Mouse (Mus musculus): ENCODE results near the gene Atf2. TPM values are rescaled to one million over a fixed set of nuclear protein-coding genes. Genes with fewer than 3 reads are reported as not detected.
"Not testable (repeated sequence)": the region's sequence is repeated elsewhere in the genome, so short reads cannot be mapped to it uniquely, and the experiment has no call there.

Gene Atf2
- polyA plus RNA-seq, 1 experiment from 2014 or later, result 101 TPM

DNA sequence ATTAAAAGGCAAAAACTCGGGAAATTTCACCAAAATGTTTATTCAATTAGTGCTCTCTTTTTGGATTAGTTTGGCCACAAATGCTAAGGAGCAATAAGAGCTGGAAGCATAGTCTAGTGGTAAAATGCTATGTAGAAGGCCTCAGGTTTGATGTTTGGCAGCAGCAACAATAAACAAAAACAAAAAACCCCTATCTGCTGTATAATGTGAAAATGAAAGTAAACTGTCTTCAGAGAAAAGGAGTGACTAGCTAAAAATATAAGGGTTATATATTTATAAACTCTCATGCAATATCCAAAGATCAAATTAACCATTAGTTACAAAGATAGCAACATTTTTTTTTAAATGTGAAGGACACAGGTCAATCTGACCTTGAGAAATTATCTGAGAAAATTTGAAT is 36.2 kb downstream of the Atf2 start:
- 80% methylated on average over 1 of the region's 1 CpGs for WGBS
- Histone ChIP-seq H3K4me1 (replicated peaks; ENCODE audit: control insufficient read depth, insufficient read depth, low read length) (no peaks in the 10 kb centered on the region), H3K27ac (ENCODE audit: low read depth, low read length) (no peak overlapping the region), H3K9ac (ENCODE audit: low read length) (no peak overlapping the region), H3K36me3 (ENCODE audit: control insufficient read depth, insufficient read depth, low read length) (no peaks in the 10 kb centered on the region), H3K4me2 (ENCODE audit: low read depth, low read length, severe bottlenecking) (no peak overlapping the region), H3K9me3 (ENCODE audit: control insufficient read depth, low read length) (no peaks in the 10 kb centered on the region), H3K4me3 (ENCODE audit: low read depth, low read length) (no peak overlapping the region), H3K27me3 (ENCODE audit: control insufficient read depth, insufficient read depth, low read length) (no peaks in the 10 kb centered on the region)
- ATAC-seq (replicated peaks; ENCODE audit: low FRiP score), result no peak
- DNase-seq (ENCODE audit: low spot score), result no peak

GRCm38 (mm10) chr2:73834406-73835015 is 57.9 kb downstream of the Atf2 start:
- no peak for ATAC-seq (replicated peaks; ENCODE audit: low FRiP score)
- no peaks in the 10 kb centered on the region for H3K4me1 ChIP-seq (replicated peaks; ENCODE audit: control insufficient read depth, insufficient read depth, low read length)
- H3K27me3 ChIP-seq (ENCODE audit: control insufficient read depth, insufficient read depth, low read length), result no peaks in the 10 kb centered on the region
- H3K9me3 ChIP-seq (ENCODE audit: control insufficient read depth, low read length), result no peaks in the 10 kb centered on the region
- no peak for DNase-seq (ENCODE audit: low spot score)
- WGBS, result 84% methylated on average over 2 of the region's 2 CpGs
- no peaks in the 10 kb centered on the region for H3K36me3 ChIP-seq (ENCODE audit: control insufficient read depth, insufficient read depth, low read length)
- H3K4me3 ChIP-seq (ENCODE audit: low read depth, low read length), result no peak overlapping the region
- H3K9ac ChIP-seq (ENCODE audit: low read length), result no peak overlapping the region
- H3K27ac ChIP-seq (ENCODE audit: low read depth, low read length), result no peak overlapping the region
- no peak overlapping the region for H3K4me2 ChIP-seq (ENCODE audit: low read depth, low read length, severe bottlenecking)

GRCm38 (mm10) chr2:73833284-73833683 is 59.2 kb downstream of the Atf2 start:
- H3K9me3 ChIP-seq (ENCODE audit: control insufficient read depth, low read length), result no peaks in the 10 kb centered on the region
- WGBS, result 84% methylated on average over 1 of the region's 1 CpGs
- no peak overlapping the region for H3K27ac ChIP-seq (ENCODE audit: low read depth, low read length)
- H3K36me3 ChIP-seq (ENCODE audit: control insufficient read depth, insufficient read depth, low read length), result no peaks in the 10 kb centered on the region
- no peaks in the 10 kb centered on the region for H3K27me3 ChIP-seq (ENCODE audit: control insufficient read depth, insufficient read depth, low read length)
- H3K4me1 ChIP-seq (replicated peaks; ENCODE audit: control insufficient read depth, insufficient read depth, low read length), result no peaks in the 10 kb centered on the region
- no peak for ATAC-seq (replicated peaks; ENCODE audit: low FRiP score)
- H3K4me2 ChIP-seq (ENCODE audit: low read depth, low read length, severe bottlenecking), result no peak overlapping the region
- no peak overlapping the region for H3K9ac ChIP-seq (ENCODE audit: low read length)
- H3K4me3 ChIP-seq (ENCODE audit: low read depth, low read length), result no peak overlapping the region
- DNase-seq (ENCODE audit: low spot score), result no peak

DNA sequence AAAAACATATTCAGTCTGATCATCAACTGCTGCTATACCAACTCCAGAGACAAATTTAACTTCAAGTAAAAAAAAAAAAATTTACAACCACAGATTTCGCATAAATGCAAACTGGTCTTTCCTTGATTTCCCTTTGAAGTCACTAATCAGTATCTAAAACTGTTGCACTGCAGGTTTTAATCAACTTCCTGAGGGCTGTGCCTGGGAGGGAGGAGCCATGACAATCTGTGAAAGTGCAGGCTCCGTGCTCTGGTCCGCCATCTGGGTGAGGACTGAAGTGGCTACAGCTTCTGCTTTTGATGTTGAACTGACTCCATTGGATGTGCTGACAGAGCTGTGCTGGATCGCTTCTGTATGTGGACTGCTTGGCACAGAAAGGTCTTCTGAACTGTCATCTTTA is 73.7 kb downstream of the Atf2 start:
- ATAC-seq (replicated peaks; ENCODE audit: low FRiP score), result no peak
- H3K27ac ChIP-seq (ENCODE audit: low read depth, low read length), result no peak overlapping the region

DNA sequence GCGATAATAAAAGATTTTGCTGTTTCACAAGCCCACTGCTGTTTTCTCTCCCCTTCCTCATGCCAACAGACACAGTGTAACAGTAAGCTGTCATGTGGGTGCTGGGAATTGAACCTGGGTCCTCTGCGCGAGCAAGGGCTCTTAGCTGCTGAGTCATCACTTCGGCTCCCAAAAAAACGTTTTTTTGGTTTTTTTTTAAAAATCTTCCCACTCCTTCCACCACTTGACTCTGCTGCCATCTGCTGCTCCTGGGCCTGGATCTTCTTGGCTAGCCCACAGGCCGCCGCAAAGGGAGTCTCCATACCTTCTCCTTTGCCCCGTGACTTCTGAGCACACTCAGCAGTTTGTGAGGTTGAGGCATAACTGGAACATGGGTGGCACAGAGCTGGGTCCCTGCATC is 84.8 kb downstream of the Atf2 start:
- Histone ChIP-seq H3K36me3 (ENCODE audit: control insufficient read depth, insufficient read depth, low read length) (no peaks in the 10 kb centered on the region), H3K27me3 (ENCODE audit: control insufficient read depth, insufficient read depth, low read length) (no peaks in the 10 kb centered on the region), H3K4me3 (ENCODE audit: low read depth, low read length) (no peak overlapping the region), H3K9ac (ENCODE audit: low read length) (no peak overlapping the region), H3K9me3 (ENCODE audit: control insufficient read depth, low read length) (no peaks in the 10 kb centered on the region), H3K4me2 (ENCODE audit: low read depth, low read length, severe bottlenecking) (no peak overlapping the region), H3K27ac (ENCODE audit: low read depth, low read length) (no peak overlapping the region), H3K4me1 (replicated peaks; ENCODE audit: control insufficient read depth, insufficient read depth, low read length) (no peaks in the 10 kb centered on the region)
- 87% methylated on average over 8 of the region's 8 CpGs for WGBS
- ATAC-seq (replicated peaks; ENCODE audit: low FRiP score) (no peak), DNase-seq (ENCODE audit: low spot score) (no peak)

More for the DNA sequence above, 73.7 kb downstream of the Atf2 start:
- WGBS, result 86% methylated on average over 4 of the region's 4 CpGs
- H3K4me2 ChIP-seq (ENCODE audit: low read depth, low read length, severe bottlenecking), result no peak overlapping the region
- DNase-seq (ENCODE audit: low spot score), result no peak
- H3K9me3 ChIP-seq (ENCODE audit: control insufficient read depth, low read length), result no peaks in the 10 kb centered on the region
- H3K4me1 ChIP-seq (replicated peaks; ENCODE audit: control insufficient read depth, insufficient read depth, low read length), result no peaks in the 10 kb centered on the region
- H3K9ac ChIP-seq (ENCODE audit: low read length), result no peak overlapping the region
- H3K27me3 ChIP-seq (ENCODE audit: control insufficient read depth, insufficient read depth, low read length), result no peaks in the 10 kb centered on the region
- no peak overlapping the region for H3K4me3 ChIP-seq (ENCODE audit: low read depth, low read length)
- H3K36me3 ChIP-seq (ENCODE audit: control insufficient read depth, insufficient read depth, low read length), result peaks cover 4% of the 10 kb centered on the region; the same call in 1 of the 2 replicates

DNA sequence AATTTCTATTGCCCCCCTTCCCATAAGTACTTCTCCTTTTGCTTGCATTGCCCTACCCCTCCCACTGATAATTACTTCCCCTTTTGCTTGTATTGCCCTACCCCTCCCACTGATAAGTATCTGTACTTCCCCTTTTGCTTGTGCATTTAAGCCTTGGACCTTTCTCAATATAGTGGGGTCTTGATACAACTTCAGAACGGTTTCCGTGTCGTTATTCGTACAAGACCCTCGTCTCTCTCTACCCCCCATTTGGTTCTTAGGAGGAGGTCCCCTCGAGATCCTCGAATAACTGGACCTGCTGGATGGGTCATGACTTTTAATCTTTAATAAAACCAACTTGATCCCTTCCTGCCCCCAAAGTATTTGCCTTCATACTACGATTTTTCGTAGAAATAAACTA is 92.3 kb downstream of the Atf2 start:
- H3K4me3 ChIP-seq (ENCODE audit: low read depth, low read length); H3K27me3 ChIP-seq (ENCODE audit: control insufficient read depth, insufficient read depth, low read length); H3K4me2 ChIP-seq (ENCODE audit: low read depth, low read length, severe bottlenecking); DNase-seq (ENCODE audit: low spot score); H3K4me1 ChIP-seq (replicated peaks; ENCODE audit: control insufficient read depth, insufficient read depth, low read length); H3K27ac ChIP-seq (ENCODE audit: low read depth, low read length); H3K36me3 ChIP-seq (ENCODE audit: control insufficient read depth, insufficient read depth, low read length); ATAC-seq (replicated peaks; ENCODE audit: low FRiP score); H3K9ac ChIP-seq (ENCODE audit: low read length); H3K9me3 ChIP-seq (ENCODE audit: control insufficient read depth, low read length): not testable (repeated sequence)
- 93% methylated on average over 9 of the region's 9 CpGs for WGBS

DNA sequence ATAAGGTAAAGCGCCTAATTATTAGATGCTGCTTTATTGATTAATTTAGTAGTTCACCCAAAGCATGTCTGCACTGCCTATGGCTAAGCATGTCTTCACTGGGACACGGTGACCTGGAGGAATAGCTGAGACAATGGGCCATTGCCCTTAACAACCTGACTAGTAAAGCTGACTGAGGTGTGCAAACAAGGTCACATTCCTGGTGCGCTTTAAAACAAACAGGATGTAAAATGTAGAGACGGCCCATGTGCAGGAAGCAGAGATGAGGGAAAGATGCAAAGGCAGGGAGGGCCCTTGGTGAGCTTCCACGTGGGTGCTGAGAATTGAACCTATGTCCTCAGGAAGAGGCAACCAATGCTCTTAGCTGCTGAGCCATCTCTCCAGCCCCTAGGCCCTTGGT is 93.7 kb downstream of the Atf2 start:
- Histone ChIP-seq H3K4me1 (replicated peaks; ENCODE audit: control insufficient read depth, insufficient read depth, low read length) (no peaks in the 10 kb centered on the region), H3K4me3 (ENCODE audit: low read depth, low read length) (no peak overlapping the region), H3K36me3 (ENCODE audit: control insufficient read depth, insufficient read depth, low read length) (no peaks in the 10 kb centered on the region), H3K27me3 (ENCODE audit: control insufficient read depth, insufficient read depth, low read length) (no peaks in the 10 kb centered on the region), H3K9ac (ENCODE audit: low read length) (no peak overlapping the region), H3K27ac (ENCODE audit: low read depth, low read length) (no peak overlapping the region), H3K4me2 (ENCODE audit: low read depth, low read length, severe bottlenecking) (no peak overlapping the region), H3K9me3 (ENCODE audit: control insufficient read depth, low read length) (no peaks in the 10 kb centered on the region)
- DNase-seq (ENCODE audit: low spot score) (no peak), ATAC-seq (replicated peaks; ENCODE audit: low FRiP score) (no peak)
- WGBS, result 82% methylated on average over 5 of the region's 5 CpGs

GRCm38 (mm10) chr2:73798136-73798535 is 94.3 kb downstream of the Atf2 start:
- Histone ChIP-seq H3K4me3 (ENCODE audit: low read depth, low read length) (no peak overlapping the region), H3K36me3 (ENCODE audit: control insufficient read depth, insufficient read depth, low read length) (no peaks in the 10 kb centered on the region), H3K9me3 (ENCODE audit: control insufficient read depth, low read length) (no peaks in the 10 kb centered on the region), H3K4me2 (ENCODE audit: low read depth, low read length, severe bottlenecking) (no peak overlapping the region), H3K27me3 (ENCODE audit: control insufficient read depth, insufficient read depth, low read length) (no peaks in the 10 kb centered on the region), H3K27ac (ENCODE audit: low read depth, low read length) (no peak overlapping the region), H3K4me1 (replicated peaks; ENCODE audit: control insufficient read depth, insufficient read depth, low read length) (no peaks in the 10 kb centered on the region), H3K9ac (ENCODE audit: low read length) (no peak overlapping the region)
- 53% methylated on average over 4 of the region's 4 CpGs for WGBS
- DNase-seq (ENCODE audit: low spot score), result no peak
- no peak for ATAC-seq (replicated peaks; ENCODE audit: low FRiP score)

DNA sequence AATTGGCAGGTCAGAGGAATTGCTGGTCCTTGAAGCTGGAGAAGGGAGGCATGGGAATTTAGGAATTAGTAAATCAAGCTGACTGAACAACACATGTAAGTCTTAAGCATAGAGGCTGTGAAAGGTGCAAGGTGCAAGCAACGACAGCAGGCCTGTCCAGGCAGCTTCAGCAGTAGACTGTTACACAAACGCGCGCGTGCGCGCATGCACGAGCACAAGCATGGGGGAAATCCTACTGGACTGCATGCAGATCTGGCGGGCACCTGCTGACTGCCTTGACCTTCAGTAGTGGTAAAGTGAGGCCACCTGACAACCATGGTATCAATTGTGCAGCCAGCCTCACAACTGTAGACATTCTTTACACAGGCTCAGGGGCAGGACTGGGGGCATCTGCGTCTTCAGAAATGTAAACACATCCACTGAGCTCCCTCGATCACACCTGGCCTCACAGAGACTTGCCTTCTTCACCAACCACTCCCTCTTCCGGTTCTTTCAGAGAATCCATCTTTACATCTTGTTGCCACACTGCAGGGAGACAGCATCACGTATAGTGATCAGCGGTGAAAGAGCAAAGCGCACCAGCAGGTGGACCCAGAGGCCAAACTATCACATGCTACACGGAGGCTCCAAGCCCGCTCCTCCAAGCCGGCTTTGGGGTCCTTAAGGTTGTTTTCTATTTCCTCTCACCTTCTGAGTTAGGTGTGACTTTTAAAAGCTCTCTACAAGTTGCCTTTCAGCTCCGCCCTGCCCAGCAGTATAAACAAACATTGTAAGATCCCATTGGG is 100.4 kb downstream of the Atf2 start:
- DNase-seq (ENCODE audit: low spot score), result no peak
- H3K9ac ChIP-seq (ENCODE audit: low read length), result no peak overlapping the region
- no peaks in the 10 kb centered on the region for H3K9me3 ChIP-seq (ENCODE audit: control insufficient read depth, low read length)
- no peaks in the 10 kb centered on the region for H3K4me1 ChIP-seq (replicated peaks; ENCODE audit: control insufficient read depth, insufficient read depth, low read length)
- 60% methylated on average over 19 of the region's 19 CpGs for WGBS
- no peak overlapping the region for H3K4me3 ChIP-seq (ENCODE audit: low read depth, low read length)
- H3K36me3 ChIP-seq (ENCODE audit: control insufficient read depth, insufficient read depth, low read length), result no peaks in the 10 kb centered on the region
- H3K27me3 ChIP-seq (ENCODE audit: control insufficient read depth, insufficient read depth, low read length), result no peaks in the 10 kb centered on the region
- no peak for ATAC-seq (replicated peaks; ENCODE audit: low FRiP score)
- H3K27ac ChIP-seq (ENCODE audit: low read depth, low read length), result no peak overlapping the region
- H3K4me2 ChIP-seq (ENCODE audit: low read depth, low read length, severe bottlenecking), result no peak overlapping the region

All from forebrain, embryonic 11.5 days (tissue).